Mouse (Mus musculus) embryonic facial prominence, embryonic 10.5 days (tissue): ENCODE measurements at regions not wholly inside any gene's neighbourhood (a gene's known extent, or its start where the extent isn't known, plus 50 kb on each side); places are given as distances from the start of the nearest gene placed in this dataset.
"Not testable (repeated sequence)": the region's sequence is repeated elsewhere in the genome, so short reads cannot be mapped to it uniquely, and the experiment has no call there.

Experiments used
- DNase-seq: peaks from one replicate; pipeline ENCODE4 v3.0.0-alpha.2; 2017; ENCODE audit warnings: low spot score
- H3K27ac ChIP-seq: fragments of 300-500 bp; sonication (generic); replicated peaks from 2 replicates; pipeline ENCODE4 v1.5.1; 2016; ENCODE audit warnings: mild to moderate bottlenecking
- H3K27me3 ChIP-seq: fragments of 300-500 bp; sonication (generic); replicated peaks from 2 replicates; pipeline ENCODE4 v1.6.1; 2016; ENCODE audit warnings: low read depth, mild to moderate bottlenecking; ENCODE audit not compliant: poor library complexity, severe bottlenecking
- H3K36me3 ChIP-seq: fragments of 300-500 bp; sonication (generic); replicated peaks from 2 replicates; pipeline ENCODE4 v1.6.1; 2016; ENCODE audit warnings: mild to moderate bottlenecking, moderate library complexity
- H3K4me1 ChIP-seq: fragments of 300-500 bp; sonication (generic); 2 replicates; pipeline ENCODE4 v1.6.1; 2016
- H3K4me3 ChIP-seq: fragments of 300-500 bp; sonication (generic); 2 replicates; pipeline ENCODE4 v1.5.1; 2016; ENCODE audit warnings: mild to moderate bottlenecking, moderate library complexity
- H3K9me3 ChIP-seq: fragments of 300-500 bp; sonication (generic); 2 replicates; pipeline ENCODE4 v1.6.1; 2016; ENCODE audit warnings: mild to moderate bottlenecking
- WGBS: fragments of 180-500 bp; shearing (Covaris S2); methylation state at CpG from one replicate; pipeline ENCODE4 v1.1.7; 2016; 5-methylcytosine and 5-hydroxymethylcytosine counted together

DNA sequence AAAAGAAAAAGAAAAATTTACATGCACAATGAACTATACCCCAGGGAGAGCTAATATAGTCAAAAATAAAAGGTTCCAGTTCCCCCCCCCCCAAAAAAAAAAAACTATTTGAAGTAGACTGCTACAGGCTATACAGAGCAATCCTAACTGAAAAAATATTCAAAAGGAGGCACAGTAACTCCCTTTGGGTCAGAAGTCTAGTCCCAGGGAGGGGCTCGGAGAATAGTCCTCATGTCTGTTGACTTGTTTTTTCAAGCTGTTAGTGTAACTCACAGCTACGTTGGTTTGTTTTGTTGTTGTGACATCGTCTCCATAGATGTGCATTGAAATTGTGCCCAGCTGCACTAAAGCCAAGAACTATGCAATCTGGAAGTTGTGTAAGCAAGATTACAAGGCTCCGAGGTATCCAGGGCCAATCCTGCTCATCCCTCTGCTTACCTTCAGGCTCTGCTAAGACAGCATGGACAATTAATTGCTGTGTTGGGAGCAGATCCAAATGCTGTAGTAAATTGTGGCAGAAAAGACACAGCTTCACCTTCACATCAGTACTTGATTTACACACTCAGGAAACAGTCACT is 137.2 kb upstream of the Pnpt1 start:
- 85% methylated on average over 4 of the region's 4 CpGs for WGBS
- DNase-seq = no peak
- no peaks in the 10 kb centered on the region for H3K27me3 ChIP-seq

DNA sequence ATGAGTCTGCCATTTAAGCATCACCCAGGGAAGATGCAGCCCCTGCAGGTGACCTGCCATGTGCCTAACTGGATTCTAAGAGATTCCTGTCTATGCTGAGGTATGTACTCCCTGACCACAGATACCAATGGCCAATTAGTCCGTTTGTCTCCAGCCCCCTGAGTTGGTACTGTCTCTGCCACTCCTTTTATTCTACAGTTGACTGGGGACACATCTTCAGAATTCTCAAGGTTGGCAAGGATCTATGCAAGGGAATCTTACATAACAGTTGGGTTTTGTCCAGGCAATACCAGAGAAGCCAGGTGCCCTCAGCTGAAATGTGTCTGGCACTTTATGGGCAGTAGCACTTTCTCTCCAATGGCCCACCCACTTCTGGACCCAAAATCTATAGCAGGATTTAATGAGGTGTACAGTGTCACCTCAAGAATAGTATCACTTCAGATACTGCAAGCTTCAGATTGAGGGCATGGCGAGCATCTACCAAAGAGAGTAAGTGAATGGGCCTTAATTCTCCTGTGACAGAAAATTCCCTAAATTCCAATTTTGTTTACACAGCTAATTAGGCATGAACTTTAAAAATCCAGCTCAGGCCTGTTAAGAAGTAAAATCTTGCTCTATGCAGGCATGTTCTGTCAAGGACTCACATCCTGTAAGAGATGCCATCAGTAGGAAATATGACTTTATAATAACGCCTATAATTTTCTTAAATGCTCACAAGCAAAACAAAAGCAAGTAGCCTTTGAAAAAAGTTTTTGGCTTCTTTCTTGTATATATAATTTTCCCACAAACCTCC is 132.0 kb upstream of the Pnpt1 start:
- no peak for DNase-seq
- 55% methylated on average over 3 of the region's 3 CpGs for WGBS
- Histone ChIP-seq H3K27me3 (no peaks in the 10 kb centered on the region), H3K9me3 (no peaks in the 10 kb centered on the region), H3K27ac (no peak overlapping the region; the same call in 1 of the 2 replicates), H3K36me3 (no peaks in the 10 kb centered on the region), H3K4me3 (no peak overlapping the region), H3K4me1 (peaks cover 25% of the 10 kb centered on the region)

More for the DNA sequence above, 137.2 kb upstream of the Pnpt1 start:
- Histone ChIP-seq H3K27ac (no peak overlapping the region), H3K36me3 (no peaks in the 10 kb centered on the region), H3K4me1 (peaks cover 5% of the 10 kb centered on the region), H3K4me3 (no peak overlapping the region), H3K9me3 (no peaks in the 10 kb centered on the region)

DNA sequence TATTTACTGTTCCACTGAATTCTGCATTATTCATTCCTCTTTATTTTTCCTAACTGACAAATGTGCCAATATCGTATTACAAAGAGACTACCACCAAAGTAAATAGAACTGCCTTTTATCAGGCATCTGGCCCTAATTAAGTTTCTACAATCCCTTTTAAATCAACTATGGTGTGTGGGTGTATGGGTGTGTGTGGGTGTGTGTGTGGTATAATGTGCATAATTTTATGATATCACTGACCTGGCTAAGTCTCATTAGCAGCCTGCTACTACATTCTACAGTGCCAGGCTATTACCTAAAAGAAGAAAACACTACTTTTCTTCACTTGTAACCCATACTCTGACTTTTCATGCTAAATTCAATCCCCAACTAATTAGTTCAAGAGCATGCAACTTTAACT is 131.3 kb upstream of the Pnpt1 start:
- no peak overlapping the region for H3K27ac ChIP-seq
- no peak for DNase-seq
- peaks cover 25% of the 10 kb centered on the region for H3K4me1 ChIP-seq
- no peaks in the 10 kb centered on the region for H3K36me3 ChIP-seq
- no peak overlapping the region for H3K4me3 ChIP-seq
- H3K27me3 ChIP-seq = no peaks in the 10 kb centered on the region
- H3K9me3 ChIP-seq = no peaks in the 10 kb centered on the region
- 37% methylated on average over 1 of the region's 1 CpGs for WGBS

DNA sequence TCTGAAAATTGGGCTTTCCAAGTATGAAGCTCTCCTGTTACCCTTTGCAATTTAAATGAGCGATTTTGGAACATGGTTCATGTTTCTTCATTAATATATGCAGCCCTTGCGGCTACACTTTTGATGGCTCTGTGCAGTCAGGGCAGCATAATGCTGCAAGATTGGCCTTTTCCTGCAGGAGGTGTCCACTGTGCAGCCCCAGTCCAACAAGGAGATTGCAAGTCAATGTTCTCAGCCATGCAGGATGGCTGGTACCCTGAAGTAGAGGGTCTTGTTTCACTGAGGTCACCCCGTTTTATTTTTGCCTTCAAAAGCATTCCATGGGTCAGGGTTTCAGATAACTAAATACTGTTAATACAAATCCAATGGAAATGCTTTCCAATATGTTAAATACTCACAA is 130.9 kb upstream of the Pnpt1 start:
- Histone ChIP-seq H3K9me3 (no peaks in the 10 kb centered on the region), H3K27ac (no peak overlapping the region), H3K36me3 (no peaks in the 10 kb centered on the region), H3K27me3 (no peaks in the 10 kb centered on the region), H3K4me1 (peaks cover 25% of the 10 kb centered on the region), H3K4me3 (no peak overlapping the region)
- WGBS = 55% methylated on average over 3 of the region's 3 CpGs
- peak; percentile 25 for DNase-seq

DNA sequence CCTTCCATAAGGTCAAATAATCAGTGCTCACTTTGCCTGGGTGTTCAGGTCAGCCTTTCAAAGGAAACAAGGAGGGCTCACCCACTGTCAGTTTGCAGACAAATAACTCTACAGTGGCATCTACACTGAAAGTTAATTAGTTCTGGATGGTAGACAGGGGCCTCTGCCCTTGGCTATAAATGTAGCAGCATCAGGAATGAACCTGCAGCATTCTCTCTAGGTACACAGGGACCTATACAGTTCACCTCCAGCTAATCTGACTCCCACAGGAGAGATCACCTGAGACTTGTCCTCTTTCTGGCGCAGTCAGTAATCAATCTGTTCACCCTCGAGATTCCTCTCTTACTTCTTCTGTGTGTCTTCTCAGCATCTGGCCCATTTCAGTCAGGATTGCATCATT is 130.3 kb upstream of the Pnpt1 start:
- Histone ChIP-seq H3K36me3 (no peaks in the 10 kb centered on the region), H3K4me3 (no peak overlapping the region), H3K27me3 (no peaks in the 10 kb centered on the region), H3K27ac (no peak overlapping the region), H3K9me3 (no peaks in the 10 kb centered on the region), H3K4me1 (peaks cover 25% of the 10 kb centered on the region)
- WGBS = 76% methylated on average over 2 of the region's 2 CpGs
- no peak for DNase-seq

DNA sequence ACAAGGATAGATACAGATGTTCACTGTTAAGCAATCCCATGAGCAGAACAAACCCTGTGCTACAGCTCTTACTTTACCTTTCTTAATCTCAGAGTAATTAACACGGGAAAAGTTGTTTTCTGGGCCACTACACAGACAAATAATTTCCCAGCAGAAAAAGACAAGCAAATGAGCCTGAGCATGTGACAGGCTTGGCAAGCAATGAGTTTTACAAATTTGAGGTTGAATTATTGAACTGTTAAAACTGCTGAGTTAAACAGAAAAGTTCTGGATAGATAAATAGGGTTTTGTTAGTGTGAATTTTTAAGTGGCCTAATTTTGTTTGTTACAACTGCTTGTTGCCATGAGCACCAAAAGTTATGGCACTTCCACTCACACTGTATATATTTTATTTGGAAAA is 113.1 kb upstream of the Pnpt1 start:
- H3K27ac ChIP-seq = no peak overlapping the region
- 73% methylated on average over 1 of the region's 1 CpGs for WGBS
- H3K36me3 ChIP-seq = no peaks in the 10 kb centered on the region
- H3K4me3 ChIP-seq = no peak overlapping the region
- H3K27me3 ChIP-seq = no peaks in the 10 kb centered on the region
- DNase-seq = no peak
- H3K9me3 ChIP-seq = no peaks in the 10 kb centered on the region
- no peaks in the 10 kb centered on the region for H3K4me1 ChIP-seq

DNA sequence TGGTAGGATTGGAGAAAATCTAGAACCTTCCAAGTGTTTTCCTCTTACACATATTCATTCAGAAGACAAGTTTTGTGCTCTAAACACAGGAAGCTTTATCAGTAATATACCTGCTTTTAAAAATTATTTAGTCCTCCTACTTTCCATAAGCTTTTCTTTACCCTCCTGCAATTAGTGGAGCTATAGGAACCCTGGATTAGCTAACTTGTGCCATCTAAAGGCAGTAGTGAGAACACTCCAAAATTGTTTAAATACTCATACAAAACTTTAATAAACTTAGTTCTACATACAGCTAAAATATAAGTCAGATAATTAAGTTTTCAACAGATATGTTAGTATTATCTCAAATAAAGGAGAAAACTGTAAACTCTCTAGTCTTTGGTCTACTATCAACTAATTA is 89.7 kb upstream of the Pnpt1 start:
- Histone ChIP-seq H3K4me1 (no peaks in the 10 kb centered on the region), H3K9me3 (no peaks in the 10 kb centered on the region), H3K27ac (no peak overlapping the region), H3K4me3 (no peak overlapping the region), H3K36me3 (no peaks in the 10 kb centered on the region), H3K27me3 (no peaks in the 10 kb centered on the region)
- DNase-seq = no peak

DNA sequence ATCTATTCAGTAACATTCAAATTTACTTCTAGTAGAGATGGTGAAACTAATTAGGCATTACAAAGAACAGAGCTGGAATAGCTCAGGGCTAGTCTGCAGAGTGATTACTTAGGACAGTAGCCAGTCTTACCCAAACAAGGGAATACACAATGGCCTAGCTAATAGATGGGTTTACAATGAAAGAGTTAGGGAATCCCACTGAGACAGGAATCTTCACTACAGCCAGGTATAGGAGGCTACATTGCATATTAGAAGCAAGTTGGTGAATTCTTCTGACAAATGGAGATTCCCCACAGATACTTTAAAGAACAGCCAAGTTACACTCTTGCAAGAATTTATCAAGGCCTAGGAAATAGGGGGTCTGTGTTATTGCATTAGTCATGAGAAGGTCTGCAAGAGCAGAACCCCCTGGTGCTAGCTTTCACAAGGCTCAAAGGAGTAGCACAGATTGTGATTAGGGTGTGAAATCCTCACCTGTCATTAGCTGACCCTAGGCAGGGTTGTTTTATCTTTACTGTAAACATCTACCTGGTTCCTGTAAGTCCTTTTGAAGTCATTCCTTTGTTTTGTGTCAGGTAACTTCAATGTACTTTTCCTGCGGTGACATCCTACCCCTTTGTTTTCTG is 82.4 kb upstream of the Pnpt1 start:
- DNase-seq, H3K4me3 ChIP-seq, H3K27me3 ChIP-seq, H3K27ac ChIP-seq, H3K4me1 ChIP-seq, H3K36me3 ChIP-seq, H3K9me3 ChIP-seq: not testable (repeated sequence)
- 17% methylated on average over 1 of the region's 1 CpGs for WGBS

DNA sequence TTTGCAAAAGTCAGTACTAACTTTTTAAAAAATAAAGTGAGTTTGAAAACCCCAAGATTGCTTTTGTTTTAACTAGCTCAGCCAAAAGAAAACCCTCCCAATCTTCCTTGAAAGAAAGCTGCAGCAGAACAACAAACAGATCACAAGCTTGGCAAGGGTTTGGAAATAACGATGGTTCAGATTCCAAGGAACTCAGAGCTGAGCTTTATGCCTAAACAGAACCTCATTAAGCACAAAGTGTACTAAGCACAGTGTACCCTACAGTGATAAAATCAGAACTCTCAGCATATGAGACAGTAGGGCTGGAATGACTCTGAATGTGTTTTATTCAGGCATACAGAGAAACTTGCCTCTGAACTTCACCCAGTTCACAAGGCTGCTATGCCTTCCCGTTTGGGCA is 77.9 kb upstream of the Pnpt1 start:
- Histone ChIP-seq H3K27me3 (no peaks in the 10 kb centered on the region), H3K4me3 (no peak overlapping the region), H3K9me3 (no peaks in the 10 kb centered on the region), H3K4me1 (no peaks in the 10 kb centered on the region), H3K36me3 (no peaks in the 10 kb centered on the region), H3K27ac (no peak overlapping the region)
- no peak for DNase-seq
- 62% methylated on average over 2 of the region's 2 CpGs for WGBS

DNA sequence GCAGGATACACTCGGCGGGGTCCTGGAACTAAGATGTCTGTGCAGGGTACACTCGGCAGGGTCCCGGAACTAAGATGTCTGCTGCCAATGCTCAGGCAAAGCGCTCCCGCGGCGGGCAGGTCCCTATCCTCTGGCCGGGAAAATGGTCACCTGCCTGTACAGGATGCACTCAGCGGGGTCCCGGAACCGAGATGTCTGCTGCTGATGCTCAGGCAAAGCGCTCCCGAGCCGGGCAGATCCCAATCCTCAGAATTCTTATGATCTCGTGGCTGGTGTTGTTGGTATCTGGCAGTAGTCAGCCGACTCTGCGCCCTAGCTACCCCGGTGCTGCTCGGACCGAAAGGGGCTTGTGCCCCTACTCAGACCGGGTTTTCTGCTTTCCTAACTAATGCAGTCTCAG is 61.0 kb upstream of the Pnpt1 start:
- DNase-seq, H3K4me3 ChIP-seq, H3K36me3 ChIP-seq, H3K27ac ChIP-seq, H3K4me1 ChIP-seq, H3K27me3 ChIP-seq, H3K9me3 ChIP-seq: not testable (repeated sequence)
- 82% methylated on average over 22 of the region's 22 CpGs for WGBS

DNA sequence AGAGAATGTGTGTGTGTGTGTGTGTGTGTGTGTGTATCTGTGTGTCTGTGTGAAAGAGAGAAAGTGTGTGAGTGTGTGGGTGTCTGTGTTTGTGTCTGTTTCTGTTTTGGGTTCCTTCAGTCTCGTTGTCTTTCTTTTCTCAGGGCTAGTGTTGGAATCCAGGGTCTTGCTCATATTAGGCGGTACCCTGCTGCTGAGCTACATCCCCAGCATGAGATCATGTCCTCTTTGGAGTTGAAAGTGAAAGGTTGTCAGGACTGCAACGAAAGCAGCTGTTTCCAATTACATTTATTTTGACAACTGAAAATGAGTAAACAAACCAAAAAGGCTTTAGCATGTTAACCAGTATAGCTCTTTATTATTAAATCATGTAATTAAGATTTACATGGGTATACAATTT is 58.3 kb upstream of the Pnpt1 start:
- no peaks in the 10 kb centered on the region for H3K4me1 ChIP-seq
- DNase-seq = no peak
- no peaks in the 10 kb centered on the region for H3K27me3 ChIP-seq
- no peaks in the 10 kb centered on the region for H3K36me3 ChIP-seq
- H3K4me3 ChIP-seq = no peak overlapping the region
- H3K9me3 ChIP-seq = no peaks in the 10 kb centered on the region
- whole genome bisulfite sequencing = 29% methylated on average over 3 of the region's 3 CpGs
- no peak overlapping the region for H3K27ac ChIP-seq
